Mouse (Mus musculus): Measurements from ENCODE around the gene Man1a. TPM values are rescaled to one million over a fixed set of nuclear protein-coding genes. Genes with fewer than 3 reads are reported as not detected.

Gene Man1a
- total and polyA plus RNA-seq, 3 experiments, result 5.8 to 7.3 TPM; not detected in 1

DNA sequence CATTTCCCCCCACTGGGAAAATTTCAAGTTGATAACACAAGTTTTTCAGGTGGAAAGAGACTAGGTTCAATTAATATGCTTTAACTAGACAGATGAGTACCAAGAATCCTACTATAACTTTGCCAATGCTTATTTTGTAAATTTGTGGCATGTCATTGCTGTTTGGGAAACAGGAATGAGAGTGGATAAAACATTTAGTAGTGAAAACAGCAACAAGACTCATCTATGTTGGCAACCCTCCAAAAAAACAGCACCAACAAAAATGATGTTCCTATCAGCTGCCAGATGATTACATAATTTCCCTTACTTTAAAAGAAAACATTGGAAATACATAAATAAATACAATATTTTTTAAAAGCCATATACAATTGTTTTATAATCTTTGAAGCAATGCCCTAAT lies 102.2 kb downstream of the Man1a start:
- no peaks in the 10 kb centered on the region for H3K79me2 ChIP-seq (ENCODE audit: control insufficient read depth, insufficient read depth, low read length, poor library complexity)
- no peaks in the 10 kb centered on the region for H3K4me1 ChIP-seq (ENCODE audit: control insufficient read depth in 1 of 2, insufficient read depth in 2 of 2, low read length in 2 of 2)
- no peak overlapping the region for H3K27ac ChIP-seq (ENCODE audit: control insufficient read depth, low read depth, low read length)
- peak; percentile 34 for DNase-seq (ENCODE audit: low read depth, low spot score)
- H3K9me3 ChIP-seq (replicated peaks; ENCODE audit: insufficient read depth, low read length), result no peaks in the 10 kb centered on the region
- H3K36me3 ChIP-seq (ENCODE audit: control insufficient read depth in 1 of 2, insufficient read depth in 2 of 2, low read length in 2 of 2), result no peaks in the 10 kb centered on the region; a peak in 1 of 4 replicates
- H3K27me3 ChIP-seq (ENCODE audit: control insufficient read depth in 1 of 2, insufficient read depth in 2 of 2, low read length in 2 of 2), result no peaks in the 10 kb centered on the region
- TF ChIP-seq NRF1 (IDR thresholded peaks at IDR 0.05; ENCODE audit: insufficient read depth, low read depth, low read length, poor library complexity, severe bottlenecking) (no peak), TCF12 (IDR thresholded peaks at IDR 0.05; ENCODE audit: low read depth, low read length) (no peak), MXI1 (IDR thresholded peaks at IDR 0.05; ENCODE audit: low read depth, low read length) (no peak), ETS1 (IDR thresholded peaks at IDR 0.05; ENCODE audit: low read depth, low read length) (peak; percentile 33; the same call in 1 of the 2 replicates)
- no peak overlapping the region for H3K9ac ChIP-seq (ENCODE audit: control insufficient read depth, low read depth, low read length, poor library complexity, severe bottlenecking)
- H3K4me3 ChIP-seq (ENCODE audit: control insufficient read depth in 1 of 2, insufficient read depth in 1 of 2, low read depth in 2 of 2, low read length in 2 of 2), result no peak overlapping the region

DNA sequence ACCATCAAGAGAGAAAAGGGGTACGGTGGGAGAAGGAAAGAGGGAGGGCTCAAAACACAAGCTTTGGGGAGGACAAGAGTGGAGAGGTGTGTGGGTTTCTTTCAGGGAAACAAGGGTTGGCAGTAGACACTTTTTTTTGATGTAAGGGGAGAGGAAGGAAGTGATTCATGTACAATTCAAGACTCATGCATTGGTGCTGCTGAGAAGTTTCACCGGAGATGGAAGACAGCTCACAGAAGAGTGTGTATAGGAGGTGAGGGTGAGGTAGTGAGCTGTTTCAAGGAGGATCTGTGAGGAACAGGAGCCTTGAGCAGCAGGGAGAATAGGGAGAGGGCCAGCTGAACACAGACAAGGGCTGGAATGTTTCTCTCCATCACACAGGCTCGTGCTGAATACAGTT lies 116.7 kb downstream of the Man1a start:
- Histone ChIP-seq H3K4me1 (ENCODE audit: control insufficient read depth in 1 of 2, insufficient read depth in 2 of 2, low read length in 2 of 2) (no peaks in the 10 kb centered on the region), H3K27ac (ENCODE audit: control insufficient read depth, low read depth, low read length) (no peak overlapping the region), H3K4me3 (ENCODE audit: control insufficient read depth in 1 of 2, insufficient read depth in 1 of 2, low read depth in 2 of 2, low read length in 2 of 2) (no peak overlapping the region), H3K27me3 (ENCODE audit: control insufficient read depth in 1 of 2, insufficient read depth in 2 of 2, low read length in 2 of 2) (no peaks in the 10 kb centered on the region), H3K79me2 (ENCODE audit: control insufficient read depth, insufficient read depth, low read length, poor library complexity) (no peaks in the 10 kb centered on the region), H3K36me3 (ENCODE audit: control insufficient read depth in 1 of 2, insufficient read depth in 2 of 2, low read length in 2 of 2) (no peaks in the 10 kb centered on the region), H3K9me3 (replicated peaks; ENCODE audit: insufficient read depth, low read length) (no peaks in the 10 kb centered on the region), H3K9ac (ENCODE audit: control insufficient read depth, low read depth, low read length, poor library complexity, severe bottlenecking) (no peak overlapping the region)
- no peak for TF ChIP-seq EP300 (IDR thresholded peaks at IDR 0.05; ENCODE audit: low read depth in 1 of 2, low read length in 2 of 2)
- no peak for TF ChIP-seq POLR2A (IDR thresholded peaks at IDR 0.05; ENCODE audit: control insufficient read depth in 1 of 2, insufficient read depth in 1 of 2, low read depth in 1 of 2, low read length in 2 of 2, poor library complexity in 1 of 2)
- TF ChIP-seq ETS1 (IDR thresholded peaks at IDR 0.05; ENCODE audit: low read depth, low read length), result no peak
- no peak for TF ChIP-seq JUND (IDR thresholded peaks at IDR 0.05; ENCODE audit: low read depth, low read length)
- TF ChIP-seq NRF1 (IDR thresholded peaks at IDR 0.05; ENCODE audit: insufficient read depth, low read depth, low read length, poor library complexity, severe bottlenecking), result no peak
- TF ChIP-seq ZC3H11A (IDR thresholded peaks at IDR 0.05; ENCODE audit: low read depth, low read length), result no peak
- no peak for DNase-seq (ENCODE audit: low read depth, low spot score)

DNA sequence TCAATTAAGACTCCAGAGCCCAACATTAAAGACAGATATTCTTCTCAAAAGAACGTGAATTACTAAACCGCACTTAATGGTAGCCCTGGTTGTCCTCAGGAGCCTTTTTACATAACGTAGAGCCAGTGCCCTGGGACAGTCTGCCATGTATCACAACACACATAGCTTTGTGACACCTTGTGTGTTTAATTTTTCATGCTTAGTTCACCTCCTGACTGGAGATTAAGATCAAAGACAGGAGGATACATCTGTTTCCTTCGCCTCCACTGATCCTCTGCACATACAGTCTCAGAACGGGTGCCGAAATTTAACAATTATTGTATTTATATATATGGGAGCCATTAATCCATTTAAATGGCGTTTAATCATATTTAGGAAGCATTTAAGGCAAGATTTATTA lies 134.8 kb downstream of the Man1a start:
- no peak for TF ChIP-seq ZC3H11A (IDR thresholded peaks at IDR 0.05; ENCODE audit: low read depth, low read length)
- no peak for TF ChIP-seq ELF1 (IDR thresholded peaks at IDR 0.05; ENCODE audit: low read depth, low read length)
- TF ChIP-seq TAL1 (IDR thresholded peaks at IDR 0.05; ENCODE audit: low read length), result no peak
- TF ChIP-seq CHD2 (IDR thresholded peaks at IDR 0.05; ENCODE audit: low read length), result no peak
- no peak for TF ChIP-seq EP300 (IDR thresholded peaks at IDR 0.05; ENCODE audit: low read depth in 1 of 2, low read length in 2 of 2)
- no peak for TF ChIP-seq SMC3 (IDR thresholded peaks at IDR 0.05; ENCODE audit: low read depth, low read length)
- no peak for TF ChIP-seq TBP (IDR thresholded peaks at IDR 0.05; ENCODE audit: low read depth, low read length)

More for the DNA sequence above, 134.8 kb downstream of the Man1a start:
- Histone ChIP-seq H3K9me3 (replicated peaks; ENCODE audit: insufficient read depth, low read length) (no peaks in the 10 kb centered on the region), H3K27ac (ENCODE audit: control insufficient read depth, low read depth, low read length) (no peak overlapping the region), H3K4me1 (ENCODE audit: control insufficient read depth in 1 of 2, insufficient read depth in 2 of 2, low read length in 2 of 2) (no peaks in the 10 kb centered on the region), H3K4me3 (ENCODE audit: control insufficient read depth in 1 of 2, insufficient read depth in 1 of 2, low read depth in 2 of 2, low read length in 2 of 2) (no peak overlapping the region), H3K9ac (ENCODE audit: control insufficient read depth, low read depth, low read length, poor library complexity, severe bottlenecking) (no peak overlapping the region), H3K27me3 (ENCODE audit: control insufficient read depth in 1 of 2, insufficient read depth in 2 of 2, low read length in 2 of 2) (no peaks in the 10 kb centered on the region), H3K79me2 (ENCODE audit: control insufficient read depth, insufficient read depth, low read length, poor library complexity) (no peaks in the 10 kb centered on the region), H3K36me3 (ENCODE audit: control insufficient read depth in 1 of 2, insufficient read depth in 2 of 2, low read length in 2 of 2) (no peaks in the 10 kb centered on the region)
- no peak for DNase-seq (ENCODE audit: low read depth, low spot score)

All from MEL (cell line).